Mouse (Mus musculus): ENCODE results near the gene Cldnd2. TPM values are rescaled to one million over a fixed set of nuclear protein-coding genes. Genes with fewer than 3 reads are reported as not detected.

Cldnd2 gene
- polyA plus RNA-seq, 1 experiment from 2014 or later, result not detected

GRCm38 (mm10) chr7:43451726-43452125 lies 11.1 kb downstream of the Cldnd2 start:
- ATAC-seq (replicated peaks; ENCODE audit: low FRiP score), result no peak
- no peaks in the 10 kb centered on the region for H3K9me3 ChIP-seq (replicated peaks)
- no peak overlapping the region for H3K9ac ChIP-seq
- WGBS, result 95% methylated on average over 11 of the region's 11 CpGs
- no peaks in the 10 kb centered on the region for H3K27me3 ChIP-seq
- no peak overlapping the region for H3K27ac ChIP-seq
- no peak overlapping the region for H3K4me2 ChIP-seq
- no peak overlapping the region for H3K4me3 ChIP-seq (replicated peaks)
- H3K36me3 ChIP-seq, result peaks cover 61% of the 10 kb centered on the region
- no peaks in the 10 kb centered on the region for H3K4me1 ChIP-seq

DNA sequence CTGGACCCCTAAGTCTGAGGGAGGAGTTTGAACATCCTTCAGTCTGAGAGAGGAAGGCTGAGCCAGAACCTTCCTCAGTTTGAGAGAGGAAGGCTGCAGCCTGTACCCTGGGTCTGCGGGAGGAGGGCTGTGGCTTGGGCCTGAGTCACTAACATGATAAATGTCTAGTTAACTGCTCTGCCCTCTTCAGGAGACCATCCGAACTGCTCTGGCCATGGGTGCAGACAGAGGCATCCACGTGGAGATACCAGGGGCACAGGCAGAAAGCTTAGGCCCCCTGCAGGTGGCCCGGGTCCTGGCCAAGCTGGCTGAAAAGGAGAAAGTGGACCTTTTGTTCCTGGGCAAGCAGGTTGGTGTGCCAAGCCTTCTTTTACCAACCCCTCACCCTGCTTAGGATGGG lies 12.0 kb downstream of the Cldnd2 start:
- WGBS, result 49% methylated on average over 4 of the region's 4 CpGs
- peak; percentile 55 for ATAC-seq (replicated peaks; ENCODE audit: low FRiP score)
- H3K9ac ChIP-seq, result no peak overlapping the region
- H3K27ac ChIP-seq, result no peak overlapping the region
- no peak overlapping the region for H3K4me2 ChIP-seq
- H3K36me3 ChIP-seq, result peaks cover 66% of the 10 kb centered on the region
- H3K9me3 ChIP-seq (replicated peaks), result no peaks in the 10 kb centered on the region
- H3K4me3 ChIP-seq (replicated peaks), result no peak overlapping the region
- no peaks in the 10 kb centered on the region for H3K4me1 ChIP-seq
- H3K27me3 ChIP-seq, result no peaks in the 10 kb centered on the region

DNA sequence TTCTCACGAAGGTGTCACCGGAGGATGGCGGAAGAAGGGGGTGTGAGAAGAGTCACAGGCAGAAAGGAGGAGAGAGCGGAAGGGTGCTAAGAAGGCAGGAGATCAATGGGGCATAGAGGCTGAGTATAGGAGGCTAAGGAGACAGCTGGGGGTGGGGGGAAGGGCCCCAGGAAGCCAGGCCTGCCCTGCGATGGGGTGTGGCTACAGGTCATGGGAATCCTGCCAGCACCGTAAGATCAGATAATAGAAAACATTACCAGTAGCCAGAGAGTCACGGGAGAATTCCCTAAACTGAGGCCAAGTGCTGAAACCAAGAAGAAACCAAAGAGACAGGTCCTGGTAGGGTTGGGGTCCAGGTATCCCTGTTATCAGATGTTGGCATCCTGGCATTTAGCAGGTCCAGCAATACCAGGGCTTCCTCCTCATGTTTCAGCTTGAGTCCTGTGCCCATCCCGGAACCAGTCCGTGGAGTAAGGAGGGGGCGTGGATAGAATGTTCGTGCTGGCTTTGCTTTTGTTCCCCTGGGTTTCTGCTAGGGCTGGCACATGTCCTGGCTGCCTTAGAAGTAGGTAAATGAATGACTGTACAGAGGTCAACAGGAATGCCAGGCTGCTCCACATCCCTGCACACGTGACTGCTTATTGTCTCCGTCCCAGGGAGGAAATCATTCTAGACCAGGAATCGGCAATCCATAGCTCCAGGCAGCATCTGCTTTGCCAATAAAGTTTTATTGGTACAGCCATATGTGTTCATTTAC lies 13.2 kb downstream of the Cldnd2 start:
- Histone ChIP-seq H3K4me2 (no peak overlapping the region), H3K36me3 (peaks cover 73% of the 10 kb centered on the region), H3K27ac (no peak overlapping the region)

GRCm38 (mm10) chr7:43454371-43454770 lies 13.8 kb downstream of the Cldnd2 start:
- no peak overlapping the region for H3K4me2 ChIP-seq
- no peaks in the 10 kb centered on the region for H3K9me3 ChIP-seq (replicated peaks)
- no peak overlapping the region for H3K27ac ChIP-seq
- H3K36me3 ChIP-seq, result peaks cover 73% of the 10 kb centered on the region
- 91% methylated on average over 6 of the region's 6 CpGs for WGBS
- no peaks in the 10 kb centered on the region for H3K4me1 ChIP-seq
- no peak overlapping the region for H3K4me3 ChIP-seq (replicated peaks)
- no peak overlapping the region for H3K9ac ChIP-seq
- H3K27me3 ChIP-seq, result no peaks in the 10 kb centered on the region
- ATAC-seq (replicated peaks; ENCODE audit: low FRiP score), result no peak

More for the DNA sequence above, 13.2 kb downstream of the Cldnd2 start:
- Histone ChIP-seq H3K27me3 (no peaks in the 10 kb centered on the region), H3K4me3 (replicated peaks) (no peak overlapping the region), H3K9me3 (replicated peaks) (no peaks in the 10 kb centered on the region), H3K4me1 (no peaks in the 10 kb centered on the region), H3K9ac (no peak overlapping the region)
- ATAC-seq (replicated peaks; ENCODE audit: low FRiP score), result no peak
- WGBS, result 75% methylated on average over 14 of the region's 14 CpGs

GRCm38 (mm10) chr7:43462851-43463250 lies 22.3 kb downstream of the Cldnd2 start, which contains the start of gene Vsig10l:
Gene Vsig10l, plus strand, starts transcription at chr7:43463151.
- 66% methylated on average over 4 of the region's 4 CpGs for WGBS
- Histone ChIP-seq H3K27me3 (0 out of 2 replicates have a peak, but pooled peaks cover 14% of the 10 kb centered on the region), H3K36me3 (peaks cover 5% of the 10 kb centered on the region), H3K4me2 (no peak within 1 kb of the TSS), H3K4me1 (peaks cover 16% of the 10 kb centered on the region), H3K9me3 (replicated peaks) (no peaks in the 10 kb centered on the region), H3K9ac (no peak within 1 kb of the TSS), H3K4me3 (replicated peaks) (no peak within 1 kb of the TSS), H3K27ac (no peak within 1 kb of the TSS)
- ATAC-seq (replicated peaks; ENCODE audit: low FRiP score), result no peak

DNA sequence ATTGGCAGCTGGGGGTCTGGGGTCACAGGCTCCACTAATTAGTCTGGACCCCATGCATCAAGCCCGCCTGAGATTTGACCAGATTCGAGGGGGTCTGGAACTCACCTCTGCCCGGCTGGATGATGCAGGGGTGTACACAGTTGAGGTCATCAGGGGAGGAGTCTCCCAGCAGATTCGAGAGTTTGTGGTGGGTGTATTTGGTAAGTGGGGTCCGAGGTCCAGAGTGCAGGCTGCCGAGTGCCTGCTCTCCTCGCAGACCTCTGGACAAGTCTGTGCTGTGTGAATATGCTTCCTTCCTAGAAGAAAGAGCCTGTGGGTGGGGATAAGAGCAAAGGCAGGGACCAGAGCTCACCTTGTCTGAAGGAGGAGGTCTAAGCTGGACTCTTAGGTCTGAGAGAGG lies 23.4 kb downstream of the Cldnd2 start:
- 85% methylated on average over 7 of the region's 7 CpGs for WGBS
- Histone ChIP-seq H3K4me1 (peaks cover 16% of the 10 kb centered on the region), H3K27ac (no peak overlapping the region), H3K9me3 (replicated peaks) (no peaks in the 10 kb centered on the region), H3K9ac (no peak overlapping the region), H3K4me3 (replicated peaks) (no peak overlapping the region), H3K36me3 (no peaks in the 10 kb centered on the region), H3K4me2 (no peak overlapping the region), H3K27me3 (0 out of 2 replicates have a peak, but pooled peaks cover 14% of the 10 kb centered on the region)
- no peak for ATAC-seq (replicated peaks; ENCODE audit: low FRiP score)

- no peaks in the 10 kb centered on the region for H3K9me3 ChIP-seq (replicated peaks)
- WGBS, result 5% methylated on average over 35 of the region's 35 CpGs
- peak overlapping the region; percentile 82 for H3K4me2 ChIP-seq
- H3K27ac ChIP-seq, result peak overlapping the region; percentile 41; the same call in 1 of the 2 replicates
- H3K4me1 ChIP-seq, result peaks cover 16% of the 10 kb centered on the region
- no peaks in the 10 kb centered on the region for H3K36me3 ChIP-seq
- ATAC-seq (replicated peaks; ENCODE audit: low FRiP score), result peak; percentile 13; the same call in 1 of the 2 replicates
- H3K4me3 ChIP-seq (replicated peaks), result peak overlapping the region; percentile 51
- H3K9ac ChIP-seq, result peak overlapping the region; percentile 35
- 0 out of 2 replicates have a peak, but pooled peaks cover 14% of the 10 kb centered on the region for H3K27me3 ChIP-seq
Observed at GRCm38 (mm10) chr7:43464864-43465343, 24.3 kb downstream of the Cldnd2 start.

GRCm38 (mm10) chr7:43465344-43466098 lies 24.9 kb downstream of the Cldnd2 start:
- WGBS, result under 1% methylated on average over 33 of the region's 33 CpGs
- peak overlapping the region; percentile 35 for H3K9ac ChIP-seq
- H3K9me3 ChIP-seq (replicated peaks), result no peaks in the 10 kb centered on the region
- 0 out of 2 replicates have a peak, but pooled peaks cover 14% of the 10 kb centered on the region for H3K27me3 ChIP-seq
- peaks cover 16% of the 10 kb centered on the region for H3K4me1 ChIP-seq
- H3K4me2 ChIP-seq, result peak overlapping the region; percentile 82
- H3K36me3 ChIP-seq, result no peaks in the 10 kb centered on the region
- peak; percentile 92 for ATAC-seq (replicated peaks; ENCODE audit: low FRiP score)
- H3K4me3 ChIP-seq (replicated peaks), result peak overlapping the region; percentile 51
- H3K27ac ChIP-seq, result peak overlapping the region; percentile 41; the same call in 1 of the 2 replicates

DNA sequence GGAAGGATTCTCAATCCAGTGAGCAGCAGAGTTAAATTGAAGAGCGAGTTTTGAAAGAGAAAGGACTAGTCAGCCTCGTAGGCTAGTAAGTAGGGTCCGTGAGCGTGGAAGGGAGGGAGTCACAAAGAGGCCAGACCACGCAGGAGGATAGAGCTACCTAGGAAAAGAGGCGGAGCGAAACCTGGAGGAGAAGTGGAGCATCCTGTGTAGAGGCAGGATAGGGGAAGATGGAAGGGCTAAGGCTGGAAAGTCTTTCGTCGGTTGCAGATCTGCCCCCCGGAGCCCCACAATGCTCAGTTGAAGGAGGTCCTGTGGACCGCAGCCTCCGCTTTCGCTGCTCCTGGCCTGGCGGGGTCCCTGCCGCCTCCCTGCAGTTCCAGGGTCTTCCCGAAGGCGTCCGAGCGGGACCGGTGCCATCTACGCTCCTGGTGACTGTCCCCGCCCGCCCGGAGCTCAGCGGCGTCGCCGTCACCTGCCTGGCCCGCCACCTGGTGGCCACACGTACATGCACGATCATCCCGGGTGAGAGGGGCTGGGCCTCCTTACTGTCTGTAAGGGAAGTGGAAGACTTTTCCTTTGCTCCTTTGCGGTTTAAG lies 25.6 kb downstream of the Cldnd2 start:
- no peaks in the 10 kb centered on the region for H3K9me3 ChIP-seq (replicated peaks)
- H3K9ac ChIP-seq, result peak overlapping the region; percentile 23; the same call in 1 of the 2 replicates
- H3K27me3 ChIP-seq, result 0 out of 2 replicates have a peak, but pooled peaks cover 14% of the 10 kb centered on the region
- under 1% methylated on average over 33 of the region's 33 CpGs for WGBS
- peaks cover 16% of the 10 kb centered on the region for H3K4me1 ChIP-seq
- peak overlapping the region; percentile 51 for H3K4me3 ChIP-seq (replicated peaks)
- ATAC-seq (replicated peaks; ENCODE audit: low FRiP score), result peak; percentile 66
- peak overlapping the region; percentile 22; the same call in 1 of the 2 replicates for H3K27ac ChIP-seq
- H3K36me3 ChIP-seq, result peaks cover 4% of the 10 kb centered on the region; the same call in 1 of the 2 replicates
- peak overlapping the region; percentile 82 for H3K4me2 ChIP-seq

DNA sequence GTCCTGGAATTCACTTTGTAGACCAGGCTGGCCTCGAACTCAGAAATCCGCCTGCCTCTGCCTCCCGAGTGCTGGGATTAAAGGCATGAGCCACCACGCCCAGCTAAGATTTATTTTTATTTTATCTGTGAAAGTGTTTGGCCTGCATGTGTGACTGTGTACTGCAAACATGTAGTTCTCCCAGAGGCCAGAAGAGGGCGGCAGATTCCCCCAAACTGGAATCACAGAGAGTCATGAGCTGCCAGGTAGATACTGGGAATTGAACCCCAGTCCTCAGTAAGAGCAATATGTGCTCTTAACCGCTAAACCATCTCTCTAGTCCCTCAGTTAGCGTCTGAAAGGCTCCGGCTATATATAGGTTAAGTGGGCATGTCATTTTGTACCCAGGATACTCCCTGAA lies 29.8 kb downstream of the Cldnd2 start:
- H3K9ac ChIP-seq, result no peak overlapping the region
- H3K9me3 ChIP-seq (replicated peaks), result no peaks in the 10 kb centered on the region
- no peak overlapping the region for H3K4me2 ChIP-seq
- peaks cover 8% of the 10 kb centered on the region for H3K4me1 ChIP-seq
- H3K36me3 ChIP-seq, result peaks cover 4% of the 10 kb centered on the region; the same call in 1 of the 2 replicates
- peaks cover 13% of the 10 kb centered on the region for H3K27me3 ChIP-seq
- H3K4me3 ChIP-seq (replicated peaks), result no peak overlapping the region
- H3K27ac ChIP-seq, result no peak overlapping the region
- no peak for ATAC-seq (replicated peaks; ENCODE audit: low FRiP score)
- WGBS, result 54% methylated on average over 8 of the region's 8 CpGs

GRCm38 (mm10) chr7:43475706-43476105 lies 35.1 kb downstream of the Cldnd2 start:
- H3K4me3 ChIP-seq (replicated peaks), result peak overlapping the region; percentile 4; the same call in 1 of the 2 replicates
- ATAC-seq (replicated peaks; ENCODE audit: low FRiP score), result 0 out of 2 replicates have a peak, but pooled peaks have one; percentile 31
- 10% methylated on average over 23 of the region's 23 CpGs for WGBS
- H3K9me3 ChIP-seq (replicated peaks), result no peaks in the 10 kb centered on the region
- no peak overlapping the region for H3K9ac ChIP-seq
- peaks cover 15% of the 10 kb centered on the region for H3K4me1 ChIP-seq
- H3K27me3 ChIP-seq, result peaks cover 40% of the 10 kb centered on the region
- 0 out of 2 replicates have a peak overlapping the region, but pooled peaks have one; percentile 12 for H3K4me2 ChIP-seq
- no peak overlapping the region for H3K27ac ChIP-seq
- H3K36me3 ChIP-seq, result peaks cover 4% of the 10 kb centered on the region; the same call in 1 of the 2 replicates

Data from kidney, embryonic 15.5 days (tissue).